Mouse (Mus musculus): ENCODE measurements at regions not wholly inside any gene's neighbourhood (a gene's known extent, or its start where the extent isn't known, plus 50 kb on each side); places are given as distances from the start of the nearest gene placed in this dataset.

GRCm38 (mm10) chr10:98660747-98661146 lies 253.5 kb upstream of the Atp2b1 start:
- TF ChIP-seq POLR2A (IDR thresholded peaks at IDR 0.05; ENCODE audit: low read depth, low read length) (no peak), CTCF (IDR thresholded peaks at IDR 0.05; ENCODE audit: borderline replicate concordance, insufficient read depth, low read length) (no peak)

All from embryonic fibroblast, embryonic 13.5 days (primary cell).